Mouse (Mus musculus) stomach, postnatal 0 days (tissue): ENCODE data around the gene Dmkn. TPM values are rescaled to one million over a fixed set of nuclear protein-coding genes. Genes with fewer than 3 reads are reported as not detected.

Experiments
- ATAC-seq: fragments of 200-750 bp; cut with Nextera tagmentation; 2 replicates; pipeline ENCODE4 v1.8.0; 2017; ENCODE audit not compliant: low FRiP score, low TSS enrichment
- DNase-seq: peaks from one replicate; pipeline ENCODE4 v3.0.0-alpha.2; 2016; ENCODE audit warnings: low spot score
- H3K27ac ChIP-seq: fragments of 300-500 bp; sonication (generic); replicated peaks from 2 replicates; pipeline ENCODE4 v1.5.1; 2014; ENCODE audit warnings: mild to moderate bottlenecking, control low read depth
- H3K27me3 ChIP-seq: fragments of 300-500 bp; sonication (generic); 2 replicates; pipeline ENCODE4 v1.6.1; 2014; ENCODE audit warnings: low read length; ENCODE audit not compliant: control insufficient read depth, insufficient read depth
- H3K36me3 ChIP-seq: fragments of 300-500 bp; sonication (generic); 2 replicates; pipeline ENCODE4 v1.6.1; 2014; ENCODE audit warnings: low read length, mixed read lengths; ENCODE audit not compliant: control insufficient read depth, insufficient read depth
- H3K4me1 ChIP-seq: fragments of 300-500 bp; sonication (generic); replicated peaks from 2 replicates; pipeline ENCODE4 v1.6.1; 2014; ENCODE audit warnings: antibody characterized with exemption; ENCODE audit not compliant: control insufficient read depth, insufficient read depth
- H3K4me2 ChIP-seq: fragments of 300-500 bp; sonication (generic); replicated peaks from 2 replicates; pipeline ENCODE4 v1.6.1; 2014; ENCODE audit warnings: low read depth, mild to moderate bottlenecking, control low read depth, moderate library complexity
- H3K4me3 ChIP-seq: fragments of 300-500 bp; sonication (generic); 2 replicates; pipeline ENCODE4 v1.5.1; 2014; ENCODE audit warnings: low read depth, low read length, control low read depth
- H3K9ac ChIP-seq: fragments of 300-500 bp; sonication (generic); 2 replicates; pipeline ENCODE4 v1.6.1; 2014; ENCODE audit warnings: mild to moderate bottlenecking, low read length, control low read depth, mixed read lengths
- H3K9me3 ChIP-seq: fragments of 300-500 bp; sonication (generic); 2 replicates; pipeline ENCODE4 v1.6.1; 2016; ENCODE audit warnings: low read length; ENCODE audit not compliant: control insufficient read depth
- CTCF ChIP-seq: IDR thresholded peaks from 2 replicates; pipeline ENCODE4 v1.5.1; 2016; ENCODE audit warnings: antibody characterized with exemption, low read depth, mild to moderate bottlenecking, moderate library complexity
- EP300 ChIP-seq: optimal IDR thresholded peaks from 2 replicates; pipeline ENCODE3; 2016; ENCODE audit warnings: antibody characterized with exemption
- WGBS: fragments of 180-500 bp; shearing (Covaris S2); extraction: QIAGEN DNeasy Blood & Tissue Kit; methylation state at CpG from one replicate; pipeline ENCODE4 v1.1.7; 2014; 5-methylcytosine and 5-hydroxymethylcytosine counted together
- polyA plus RNA-seq: library from polyadenylated mRNA; unstranded; fragments of >200 nt; fragmentation: Nextera tagmentation; extraction: Ambion mirVana; gene quantifications from 2 replicates; pipeline ENCODE4 v1.2.1, GENCODE M21; 2015

Dmkn gene
- polyA plus RNA-seq, 1 experiment from 2014 or later, result 1,959 TPM

DNA sequence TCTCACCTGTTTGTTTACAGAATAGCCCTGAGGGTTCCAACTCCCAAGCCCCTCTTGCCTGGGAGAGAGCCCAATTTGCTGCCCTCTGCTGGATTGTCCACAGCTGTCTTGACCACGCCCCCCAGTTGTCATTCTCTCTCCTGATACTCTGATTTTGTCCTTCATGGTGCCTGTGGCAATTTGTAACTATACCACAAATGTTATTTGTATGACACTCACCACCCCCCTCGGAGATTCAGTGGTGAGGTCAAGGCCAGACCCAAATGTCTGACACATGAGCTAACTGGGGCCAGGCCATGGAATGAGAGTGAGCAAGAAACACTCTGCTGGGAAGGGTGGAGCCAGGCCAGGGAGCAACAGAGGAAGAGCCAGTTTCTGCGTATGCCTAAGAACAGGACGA, 4.7 kb upstream of the Dmkn start:
- no peaks in the 10 kb centered on the region; the same call in 1 of the 2 replicates for H3K4me1 ChIP-seq
- peak; percentile 48; the same call in 1 of the 2 replicates for ATAC-seq
- H3K4me2 ChIP-seq, result no peak overlapping the region
- no peaks in the 10 kb centered on the region for H3K9me3 ChIP-seq
- peak overlapping the region; percentile 24; the same call in 1 of the 2 replicates for H3K27ac ChIP-seq
- no peak overlapping the region for H3K4me3 ChIP-seq
- WGBS, result 15% methylated on average over 4 of the region's 4 CpGs
- TF ChIP-seq EP300 (no peak), CTCF (peak; percentile 65)
- DNase-seq, result peak; percentile 62
- H3K27me3 ChIP-seq, result no peaks in the 10 kb centered on the region
- H3K36me3 ChIP-seq, result no peaks in the 10 kb centered on the region
- H3K9ac ChIP-seq, result no peak overlapping the region

DNA sequence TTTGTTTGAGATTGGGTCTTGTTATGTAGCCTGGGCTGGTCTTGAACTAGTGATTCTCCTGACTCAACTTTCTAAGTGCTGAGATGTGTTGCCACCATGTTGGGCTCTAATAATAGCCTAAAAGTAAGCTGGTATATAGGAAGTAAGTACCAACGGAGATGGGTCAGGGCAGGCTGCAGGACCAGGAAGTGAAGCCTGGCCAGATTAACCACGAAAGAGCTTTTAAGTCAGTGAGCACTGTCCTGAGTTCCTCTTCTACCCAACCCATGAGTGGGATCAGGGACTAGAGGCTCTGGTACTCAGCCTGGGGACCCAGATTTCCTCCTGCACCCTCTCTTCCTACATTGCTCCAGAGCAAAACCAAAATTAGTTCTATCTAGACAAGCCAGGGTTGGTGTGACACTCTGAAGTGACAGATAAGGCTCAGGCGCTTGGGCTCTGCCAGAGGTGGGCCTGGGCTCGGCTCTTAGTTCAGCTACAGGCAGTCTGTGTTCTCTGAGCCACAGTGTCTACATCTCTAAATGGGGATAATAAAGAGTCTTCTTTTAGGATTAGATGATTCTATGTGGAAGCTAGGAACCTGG, 1.7 kb upstream of the Dmkn start:
- no peak for DNase-seq
- Histone ChIP-seq H3K9ac (no peak overlapping the region), H3K27me3 (no peaks in the 10 kb centered on the region), H3K9me3 (no peaks in the 10 kb centered on the region), H3K4me1 (no peaks in the 10 kb centered on the region; the same call in 1 of the 2 replicates), H3K27ac (no peak overlapping the region), H3K4me2 (no peak overlapping the region), H3K36me3 (no peaks in the 10 kb centered on the region), H3K4me3 (no peak overlapping the region)
- WGBS, result 67% methylated on average over 4 of the region's 4 CpGs
- ATAC-seq, result no peak
- TF ChIP-seq EP300 (no peak), CTCF (no peak)

DNA sequence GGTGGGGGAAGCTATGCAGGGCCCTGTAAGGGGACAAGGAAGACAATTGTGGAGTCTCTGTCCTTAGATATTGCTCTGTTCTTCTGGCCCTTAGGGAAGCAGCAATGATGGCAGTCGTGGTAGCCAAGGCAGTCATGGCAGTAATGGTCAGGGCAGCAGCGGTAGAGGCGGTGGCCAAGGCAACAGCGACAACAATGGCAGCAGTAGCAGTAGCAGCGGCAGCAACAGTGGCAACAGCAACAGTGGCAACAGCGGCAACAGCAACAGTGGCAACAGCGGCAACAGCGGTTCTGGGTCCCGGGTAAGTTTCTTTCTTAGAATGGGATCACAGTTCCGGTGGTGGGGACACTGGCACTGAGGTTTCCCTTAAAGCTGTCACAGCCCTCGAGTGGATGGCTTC, 1.6 kb downstream of the Dmkn start:
- DNase-seq (no peak), ATAC-seq (no peak)
- Histone ChIP-seq H3K9me3 (no peaks in the 10 kb centered on the region), H3K27ac (no peak overlapping the region), H3K4me2 (0 out of 2 replicates have a peak overlapping the region, but pooled peaks have one; percentile 8), H3K27me3 (no peaks in the 10 kb centered on the region), H3K36me3 (no peaks in the 10 kb centered on the region), H3K4me1 (no peaks in the 10 kb centered on the region; the same call in 1 of the 2 replicates), H3K4me3 (peak overlapping the region; percentile 2; the same call in 1 of the 2 replicates), H3K9ac (no peak overlapping the region)
- TF ChIP-seq CTCF (no peak), EP300 (no peak)
- 47% methylated on average over 11 of the region's 11 CpGs for WGBS

GRCm38 (mm10) chr7:30766408-30766807, 2.9 kb downstream of the Dmkn start:
- Histone ChIP-seq H3K4me3 (no peak overlapping the region), H3K4me2 (no peak overlapping the region), H3K36me3 (no peaks in the 10 kb centered on the region), H3K27me3 (no peaks in the 10 kb centered on the region), H3K4me1 (no peaks in the 10 kb centered on the region), H3K9me3 (no peaks in the 10 kb centered on the region), H3K9ac (no peak overlapping the region), H3K27ac (no peak overlapping the region)
- DNase-seq, result no peak
- ATAC-seq, result no peak
- peak; percentile 23 for TF ChIP-seq CTCF
- TF ChIP-seq EP300, result no peak
- WGBS, result 86% methylated on average over 4 of the region's 4 CpGs

DNA sequence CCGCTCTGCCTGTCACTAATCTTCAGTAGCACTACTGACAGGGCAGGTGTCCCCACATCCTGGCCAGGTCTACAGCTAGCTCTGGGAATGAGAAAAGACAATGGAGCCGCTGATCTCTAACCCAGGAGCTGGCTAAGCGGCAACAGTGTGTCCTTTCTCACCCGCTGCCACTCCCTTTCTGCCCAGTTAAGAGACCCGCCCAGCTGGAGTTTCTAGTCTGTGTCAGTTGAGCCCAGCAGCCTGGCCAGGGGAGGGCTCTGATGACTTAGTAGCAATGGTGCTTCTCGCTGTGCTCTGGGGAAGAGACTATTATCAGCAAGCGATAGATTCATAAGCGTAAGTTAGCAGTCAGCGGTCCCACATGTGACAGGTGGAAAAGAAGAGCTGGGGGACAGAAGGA, 5.7 kb downstream of the Dmkn start:
- ATAC-seq, result peak; percentile 70
- Histone ChIP-seq H3K27ac (peak overlapping the region; percentile 35; the same call in 1 of the 2 replicates), H3K4me3 (no peak overlapping the region), H3K4me1 (no peaks in the 10 kb centered on the region), H3K36me3 (no peaks in the 10 kb centered on the region), H3K4me2 (no peak overlapping the region), H3K27me3 (no peaks in the 10 kb centered on the region), H3K9ac (no peak overlapping the region), H3K9me3 (no peaks in the 10 kb centered on the region)
- DNase-seq, result peak; percentile 74
- TF ChIP-seq CTCF, result no peak
- TF ChIP-seq EP300, result no peak
- 25% methylated on average over 9 of the region's 9 CpGs for WGBS

DNA sequence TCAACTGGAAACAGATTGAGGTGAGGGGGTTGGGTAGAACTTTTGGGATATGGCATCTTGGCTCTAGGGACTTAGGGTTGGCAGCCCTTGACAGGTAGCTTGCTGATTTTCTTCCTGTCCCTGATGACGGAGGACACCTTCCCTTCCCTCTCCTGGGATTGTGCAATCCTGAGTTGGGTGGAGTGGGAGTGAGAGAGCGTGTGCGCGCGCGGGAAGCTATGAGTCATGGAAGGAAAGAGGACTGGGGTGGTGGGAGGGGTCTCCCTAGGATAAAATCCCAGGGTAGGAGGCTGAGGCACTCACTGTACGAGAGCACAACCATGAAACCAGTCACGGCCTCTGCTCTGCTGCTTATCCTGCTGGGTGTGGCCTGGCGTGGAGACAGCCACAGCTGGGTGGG, 12.5 kb downstream of the Dmkn start:
- Histone ChIP-seq H3K36me3 (no peaks in the 10 kb centered on the region), H3K4me2 (no peak overlapping the region), H3K4me3 (peak overlapping the region; percentile 12), H3K9me3 (no peaks in the 10 kb centered on the region), H3K4me1 (no peaks in the 10 kb centered on the region), H3K27me3 (no peaks in the 10 kb centered on the region), H3K9ac (no peak overlapping the region), H3K27ac (peak overlapping the region; percentile 65; the same call in 1 of the 2 replicates)
- TF ChIP-seq EP300 (no peak), CTCF (no peak)
- ATAC-seq, result peak; percentile 64
- 49% methylated on average over 9 of the region's 9 CpGs for WGBS
- DNase-seq, result peak; percentile 54
